Mouse (Mus musculus) liver, adult 2 months (tissue): ENCODE results near the gene Syce3.

ENCODE experiments used
- CTCF ChIP-seq: fragments of 200-500 bp; IDR thresholded peaks from 2 replicates; pipeline ENCODE4 v1.5.1; 2011; ENCODE audit warnings: low read depth, low read length, control low read depth
- POLR2A ChIP-seq: fragments of 200-500 bp; IDR thresholded peaks from 2 replicates; pipeline ENCODE4 v1.6.1; 2011; ENCODE audit warnings: low read length, control low read depth; ENCODE audit not compliant: insufficient read depth; ENCODE audit errors: extremely low read depth

DNA sequence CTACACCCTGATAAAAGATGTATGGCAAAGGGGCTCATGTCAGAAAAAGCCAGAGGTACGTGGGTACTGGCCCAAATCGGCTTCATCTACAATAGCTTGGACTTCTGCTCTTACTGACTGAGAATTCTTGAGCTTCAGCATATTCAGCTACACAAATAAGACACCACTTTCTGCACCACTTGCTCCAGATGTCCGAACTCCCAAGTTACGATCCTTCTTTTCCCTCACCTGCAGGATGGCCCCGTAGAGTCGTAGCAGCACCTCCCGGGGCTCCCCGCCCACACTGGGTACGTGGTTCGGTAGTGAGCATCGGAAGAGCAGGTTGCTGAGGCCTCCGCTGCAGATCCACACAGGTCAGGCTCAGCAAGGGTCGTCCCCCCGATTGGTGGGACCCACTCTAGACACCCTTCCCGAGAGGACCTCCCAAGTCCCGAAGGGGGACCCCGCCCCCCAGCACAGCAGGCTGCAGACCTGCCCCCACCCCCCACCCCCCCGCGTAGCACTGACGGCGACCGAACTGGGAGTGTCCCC lies 18.6 kb upstream of the Syce3 start:
- TF ChIP-seq CTCF (no peak), POLR2A (no peak)
